Mouse (Mus musculus) thymus, adult 2 months (tissue): ENCODE measurements at regions not wholly inside any gene's neighbourhood (a gene's known extent, or its start where the extent isn't known, plus 50 kb on each side); places are given as distances from the start of the nearest gene placed in this dataset.

Source experiments
- CTCF ChIP-seq: fragments of 200-500 bp; IDR thresholded peaks from 2 replicates; pipeline ENCODE4 v1.5.1; 2012; ENCODE audit warnings: mild to moderate bottlenecking, control low read depth, low read length, moderate library complexity, borderline replicate concordance; ENCODE audit not compliant: control insufficient read depth, poor library complexity, insufficient read depth; ENCODE audit errors: extremely low read depth
- POLR2A ChIP-seq: fragments of 200-500 bp; IDR thresholded peaks from 2 replicates; pipeline ENCODE4 v1.6.1; 2012; ENCODE audit warnings: mild to moderate bottlenecking, low read length, control low read depth, moderate library complexity; ENCODE audit not compliant: control insufficient read depth, poor library complexity, insufficient read depth; ENCODE audit errors: extremely low read depth

- TF ChIP-seq POLR2A (no peak), CTCF (no peak)
These were observed 633.3 kb upstream of the Sall1 start for GRCm38 (mm10) chr8:89677266-89677665.
